Mouse (Mus musculus): Measurements from ENCODE around the gene Ciao1. TPM values are rescaled to one million over a fixed set of nuclear protein-coding genes. Genes with fewer than 3 reads are reported as not detected.

Ciao1 gene
- total and polyA plus RNA-seq, 2 experiments from 2014 or later, result 53.7 to 65.9 TPM

GRCm38 (mm10) chr2:127204932-127205331 is 42.7 kb downstream of the Ciao1 start:
- Histone ChIP-seq H3K27me3 (ENCODE audit: control insufficient read depth, insufficient read depth, low read length) (no peaks in the 10 kb centered on the region), H3K9ac (replicated peaks; ENCODE audit: low read depth, low read length) (no peak overlapping the region), H3K4me3 (ENCODE audit: low read depth, low read length) (no peak overlapping the region), H3K4me2 (ENCODE audit: low read depth, low read length) (no peak overlapping the region), H3K36me3 (replicated peaks; ENCODE audit: control insufficient read depth, insufficient read depth, low read length) (peaks cover 3% of the 10 kb centered on the region; the same call in 1 of the 2 replicates), H3K9me3 (replicated peaks; ENCODE audit: control insufficient read depth, low read length) (no peaks in the 10 kb centered on the region), H3K4me1 (ENCODE audit: control insufficient read depth, insufficient read depth) (peaks cover 6% of the 10 kb centered on the region; the same call in 1 of the 2 replicates), H3K27ac (ENCODE audit: low read depth) (no peak overlapping the region)
- TF ChIP-seq CTCF (IDR thresholded peaks at IDR 0.05; ENCODE audit: low read depth) (peak; percentile 74), EP300 (IDR thresholded peaks at IDR 0.05; ENCODE audit: low read depth) (no peak)
- peak; percentile 56 for DNase-seq (ENCODE audit: low spot score)
- WGBS, result 17% methylated on average over 3 of the region's 3 CpGs
- no peak for ATAC-seq (ENCODE audit: insufficient read depth, low read depth)

Other genes starting within 250 kb of the Ciao1 start
- 5.1 and 8.3 TPM in 2 replicates for gene Ap4e1, start 239.1 kb downstream of the Ciao1 start, total RNA-seq (2014; rRNA removed; ENCODE audit: low replicate concordance)
- gene Ap4e1, start 239.1 kb downstream of the Ciao1 start, polyA plus RNA-seq (2015; fragmentation: Nextera tagmentation; extraction: Ambion mirVana), result 4.0 and 4.1 TPM in 2 replicates
- gene Blvra, start 177.2 kb downstream of the Ciao1 start, total RNA-seq (2014; rRNA removed; ENCODE audit: low replicate concordance), result 16.0 and 27.0 TPM in 2 replicates
- gene Blvra, start 177.2 kb downstream of the Ciao1 start, polyA plus RNA-seq (2015; fragmentation: Nextera tagmentation; extraction: Ambion mirVana), result 37.6 and 43.6 TPM in 2 replicates
- 17.0 and 33.4 TPM in 2 replicates for gene Ncaph, start 113.9 kb downstream of the Ciao1 start, total RNA-seq (2014; rRNA removed; ENCODE audit: low replicate concordance)
- 14.7 and 15.6 TPM in 2 replicates for gene Ncaph, start 113.9 kb downstream of the Ciao1 start, polyA plus RNA-seq (2015; fragmentation: Nextera tagmentation; extraction: Ambion mirVana)
- 9.4 and 13.6 TPM in 2 replicates for gene Itpripl1, start 104.4 kb downstream of the Ciao1 start, total RNA-seq (2014; rRNA removed; ENCODE audit: low replicate concordance)
- 9.8 and 10.2 TPM in 2 replicates for gene Itpripl1, start 104.4 kb downstream of the Ciao1 start, polyA plus RNA-seq (2015; fragmentation: Nextera tagmentation; extraction: Ambion mirVana)
- gene 1810024B03Rik, start 39.5 kb downstream of the Ciao1 start, total RNA-seq (2014; rRNA removed; ENCODE audit: low replicate concordance), result 0.27 TPM in 1 of 2 replicates, not detected in the other
- 1.6 and 1.9 TPM in 2 replicates for gene 1810024B03Rik, start 39.5 kb downstream of the Ciao1 start, polyA plus RNA-seq (2015; fragmentation: Nextera tagmentation; extraction: Ambion mirVana)
- gene Snrnp200, start 39.4 kb downstream of the Ciao1 start, total RNA-seq (2014; rRNA removed; ENCODE audit: low replicate concordance), result 60.0 and 62.2 TPM in 2 replicates
- gene Snrnp200, start 39.4 kb downstream of the Ciao1 start, polyA plus RNA-seq (2015; fragmentation: Nextera tagmentation; extraction: Ambion mirVana), result 33.3 and 36.7 TPM in 2 replicates
- 48.2 and 75.3 TPM in 2 replicates for gene Tmem127, start 92 bp upstream of the Ciao1 start, total RNA-seq (2014; rRNA removed; ENCODE audit: low replicate concordance)
- 21.2 and 22.1 TPM in 2 replicates for gene Tmem127, start 92 bp upstream of the Ciao1 start, polyA plus RNA-seq (2015; fragmentation: Nextera tagmentation; extraction: Ambion mirVana)
- gene Stard7, start 22.4 kb upstream of the Ciao1 start, total RNA-seq (2014; rRNA removed; ENCODE audit: low replicate concordance), result 228 and 244 TPM in 2 replicates
- 109 and 123 TPM in 2 replicates for gene Stard7, start 22.4 kb upstream of the Ciao1 start, polyA plus RNA-seq (2015; fragmentation: Nextera tagmentation; extraction: Ambion mirVana)
- 6.8 and 13.8 TPM in 2 replicates for gene Dusp2, start 88.3 kb upstream of the Ciao1 start, total RNA-seq (2014; rRNA removed; ENCODE audit: low replicate concordance)
- 5.1 and 7.3 TPM in 2 replicates for gene Dusp2, start 88.3 kb upstream of the Ciao1 start, polyA plus RNA-seq (2015; fragmentation: Nextera tagmentation; extraction: Ambion mirVana)
- gene Astl, start 90.8 kb upstream of the Ciao1 start, total RNA-seq (2014; rRNA removed; ENCODE audit: low replicate concordance), result not detected in 2 replicates
- gene Astl, start 90.8 kb upstream of the Ciao1 start, polyA plus RNA-seq (2015; fragmentation: Nextera tagmentation; extraction: Ambion mirVana), result not detected in 2 replicates
- gene Adra2b, start 115.4 kb upstream of the Ciao1 start, total RNA-seq (2014; rRNA removed; ENCODE audit: low replicate concordance), result 1.1 and 2.0 TPM in 2 replicates
- gene Adra2b, start 115.4 kb upstream of the Ciao1 start, polyA plus RNA-seq (2015; fragmentation: Nextera tagmentation; extraction: Ambion mirVana), result 0.67 and 0.71 TPM in 2 replicates
- 0.04 and 0.08 TPM in 2 replicates for gene Gpat2, start 177.4 kb upstream of the Ciao1 start, total RNA-seq (2014; rRNA removed; ENCODE audit: low replicate concordance)
- 0.04 and 0.20 TPM in 2 replicates for gene Gpat2, start 177.4 kb upstream of the Ciao1 start, polyA plus RNA-seq (2015; fragmentation: Nextera tagmentation; extraction: Ambion mirVana)
- gene Fahd2a, start 196.7 kb upstream of the Ciao1 start, total RNA-seq (2014; rRNA removed; ENCODE audit: low replicate concordance), result 30.3 and 58.0 TPM in 2 replicates
- 37.9 and 43.3 TPM in 2 replicates for gene Fahd2a, start 196.7 kb upstream of the Ciao1 start, polyA plus RNA-seq (2015; fragmentation: Nextera tagmentation; extraction: Ambion mirVana)